Mouse (Mus musculus): ENCODE data around the gene Tmem50b. TPM values are rescaled to one million over a fixed set of nuclear protein-coding genes. Genes with fewer than 3 reads are reported as not detected.

The Tmem50b gene
- polyA plus RNA-seq, 1 experiment = 148 TPM

GRCm38 (mm10) chr16:91575151-91575550 is 22.4 kb downstream of the Tmem50b start:
- no peak for DNase-seq
- Histone ChIP-seq H3K27ac (ENCODE audit: insufficient read depth, low read length) (no peak overlapping the region), H3K4me3 (replicated peaks; ENCODE audit: insufficient read depth, low read depth, low read length) (no peak overlapping the region), H3K27me3 (ENCODE audit: control insufficient read depth, insufficient read depth, low read length) (no peaks in the 10 kb centered on the region), H3K4me1 (ENCODE audit: control insufficient read depth, insufficient read depth, low read length) (peaks cover 4% of the 10 kb centered on the region; the same call in 1 of the 2 replicates)
- no peak for TF ChIP-seq CTCF (IDR thresholded peaks at IDR 0.05; ENCODE audit: borderline replicate concordance, insufficient read depth, low read depth, low read length)
- 67% methylated on average over 13 of the region's 13 CpGs for WGBS

DNA sequence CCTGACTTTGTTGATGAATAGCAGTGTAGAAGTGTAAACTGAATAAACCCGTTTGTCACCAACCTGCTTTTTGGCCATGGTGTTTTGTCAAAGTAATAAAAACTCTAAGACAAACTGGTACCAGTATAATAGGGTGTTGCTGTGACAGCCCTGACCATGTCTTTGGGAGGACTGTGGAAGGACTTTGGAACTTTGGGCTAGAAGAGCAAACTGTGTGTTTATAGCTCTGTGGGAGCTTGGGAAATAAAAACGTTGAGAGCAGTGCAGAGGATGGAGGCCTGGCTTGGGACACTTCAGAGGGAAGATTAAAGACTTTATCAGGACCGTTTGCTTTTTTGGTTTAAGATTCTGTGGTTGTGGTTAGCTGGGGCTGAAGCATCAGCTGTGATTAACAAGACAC is 26.5 kb downstream of the Tmem50b start:
- no peak for DNase-seq
- no peak overlapping the region for H3K27ac ChIP-seq (ENCODE audit: insufficient read depth, low read length)

DNA sequence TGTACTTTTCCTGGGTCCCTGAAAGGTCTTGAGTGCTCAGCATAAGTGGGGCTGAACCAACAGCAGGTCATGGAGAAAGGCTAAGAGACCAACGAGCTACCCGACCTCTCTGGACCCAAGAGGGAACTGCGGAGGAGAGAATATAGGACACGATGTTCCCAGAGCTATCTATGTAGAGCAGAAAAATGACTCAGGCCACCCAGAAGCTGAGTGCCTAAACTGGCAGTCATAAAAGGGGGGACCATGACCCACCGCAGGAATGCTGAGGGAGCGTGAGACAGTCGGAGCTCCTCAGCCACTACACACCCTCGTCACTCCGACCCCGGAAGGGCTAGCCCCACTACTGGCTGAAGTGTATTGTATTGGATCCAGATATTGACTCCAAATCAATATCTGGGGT is 28.6 kb downstream of the Tmem50b start:
- H3K27me3 ChIP-seq (ENCODE audit: control insufficient read depth, insufficient read depth, low read length) = no peaks in the 10 kb centered on the region
- H3K4me1 ChIP-seq (ENCODE audit: control insufficient read depth, insufficient read depth, low read length) = no peaks in the 10 kb centered on the region
- TF ChIP-seq CTCF (IDR thresholded peaks at IDR 0.05; ENCODE audit: borderline replicate concordance, insufficient read depth, low read depth, low read length) (no peak), POLR2A (IDR thresholded peaks at IDR 0.05; ENCODE audit: borderline replicate concordance, insufficient read depth, low read length) (no peak)
- no peak overlapping the region for H3K27ac ChIP-seq (ENCODE audit: insufficient read depth, low read length)
- no peak for DNase-seq
- WGBS = 83% methylated on average over 10 of the region's 10 CpGs
- no peak overlapping the region for H3K4me3 ChIP-seq (replicated peaks; ENCODE audit: insufficient read depth, low read depth, low read length)

More for the DNA sequence above, 26.5 kb downstream of the Tmem50b start:
- 75% methylated on average over 3 of the region's 3 CpGs for WGBS
- no peaks in the 10 kb centered on the region for H3K4me1 ChIP-seq (ENCODE audit: control insufficient read depth, insufficient read depth, low read length)
- no peak for TF ChIP-seq CTCF (IDR thresholded peaks at IDR 0.05; ENCODE audit: borderline replicate concordance, insufficient read depth, low read depth, low read length)
- TF ChIP-seq POLR2A (IDR thresholded peaks at IDR 0.05; ENCODE audit: borderline replicate concordance, insufficient read depth, low read length) = no peak
- no peak overlapping the region for H3K4me3 ChIP-seq (replicated peaks; ENCODE audit: insufficient read depth, low read depth, low read length)
- no peaks in the 10 kb centered on the region for H3K27me3 ChIP-seq (ENCODE audit: control insufficient read depth, insufficient read depth, low read length)

- H3K27me3 ChIP-seq (ENCODE audit: control insufficient read depth, insufficient read depth, low read length) = no peaks in the 10 kb centered on the region
- no peak overlapping the region for H3K27ac ChIP-seq (ENCODE audit: insufficient read depth, low read length)
- no peak for TF ChIP-seq CTCF (IDR thresholded peaks at IDR 0.05; ENCODE audit: borderline replicate concordance, insufficient read depth, low read depth, low read length)
- no peak for TF ChIP-seq POLR2A (IDR thresholded peaks at IDR 0.05; ENCODE audit: borderline replicate concordance, insufficient read depth, low read length)
- WGBS = 92% methylated on average over 7 of the region's 7 CpGs
- no peak overlapping the region for H3K4me3 ChIP-seq (replicated peaks; ENCODE audit: insufficient read depth, low read depth, low read length)
- no peak for DNase-seq
- H3K4me1 ChIP-seq (ENCODE audit: control insufficient read depth, insufficient read depth, low read length) = no peaks in the 10 kb centered on the region
These were observed 31.6 kb downstream of the Tmem50b start for GRCm38 (mm10) chr16:91566002-91566401.

DNA sequence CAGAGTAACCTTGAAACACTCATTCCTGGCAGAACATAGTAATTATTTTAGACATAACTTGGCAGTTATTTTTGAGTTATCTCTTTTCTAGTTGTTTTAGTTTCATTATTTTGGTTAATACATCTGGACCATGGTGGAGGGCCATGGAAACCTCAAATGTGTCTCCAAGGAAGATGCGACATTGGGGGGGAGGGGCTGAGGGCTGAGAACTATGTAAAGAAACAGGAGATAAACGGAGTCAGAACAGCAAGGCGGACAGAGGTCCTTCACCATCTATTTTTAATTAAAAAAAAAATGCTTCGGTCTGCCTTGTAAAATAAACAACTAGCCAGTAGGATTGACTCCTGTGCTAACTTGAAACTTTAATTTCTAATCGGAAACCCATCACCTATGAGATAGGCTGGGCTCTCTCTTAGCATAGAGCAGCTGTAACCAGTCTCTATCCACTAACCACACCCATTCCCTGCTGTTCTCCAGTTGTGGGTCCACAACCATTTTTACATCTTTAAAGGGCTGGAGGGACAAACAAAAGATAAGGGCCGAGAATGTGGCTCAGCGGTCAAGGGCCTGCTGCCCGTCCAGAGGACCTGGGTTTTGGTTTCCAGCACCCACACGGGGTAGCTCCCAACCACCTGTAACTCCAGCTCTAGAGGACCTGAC is 32.2 kb downstream of the Tmem50b start:
- Histone ChIP-seq H3K27me3 (ENCODE audit: control insufficient read depth, insufficient read depth, low read length) (no peaks in the 10 kb centered on the region), H3K4me3 (replicated peaks; ENCODE audit: insufficient read depth, low read depth, low read length) (no peak overlapping the region), H3K27ac (ENCODE audit: insufficient read depth, low read length) (no peak overlapping the region), H3K4me1 (ENCODE audit: control insufficient read depth, insufficient read depth, low read length) (no peaks in the 10 kb centered on the region)
- TF ChIP-seq CTCF (IDR thresholded peaks at IDR 0.05; ENCODE audit: borderline replicate concordance, insufficient read depth, low read depth, low read length) = no peak
- TF ChIP-seq POLR2A (IDR thresholded peaks at IDR 0.05; ENCODE audit: borderline replicate concordance, insufficient read depth, low read length) = no peak
- whole genome bisulfite sequencing = 77% methylated on average over 9 of the region's 9 CpGs
- DNase-seq = no peak

GRCm38 (mm10) chr16:91564580-91565291 is 32.9 kb downstream of the Tmem50b start:
- TF ChIP-seq POLR2A (IDR thresholded peaks at IDR 0.05; ENCODE audit: borderline replicate concordance, insufficient read depth, low read length) = no peak
- TF ChIP-seq CTCF (IDR thresholded peaks at IDR 0.05; ENCODE audit: borderline replicate concordance, insufficient read depth, low read depth, low read length) = no peak
- Histone ChIP-seq H3K4me1 (ENCODE audit: control insufficient read depth, insufficient read depth, low read length) (no peaks in the 10 kb centered on the region), H3K4me3 (replicated peaks; ENCODE audit: insufficient read depth, low read depth, low read length) (no peak overlapping the region), H3K27ac (ENCODE audit: insufficient read depth, low read length) (no peak overlapping the region), H3K27me3 (ENCODE audit: control insufficient read depth, insufficient read depth, low read length) (no peaks in the 10 kb centered on the region)
- whole genome bisulfite sequencing = 88% methylated on average over 4 of the region's 4 CpGs
- no peak for DNase-seq

DNA sequence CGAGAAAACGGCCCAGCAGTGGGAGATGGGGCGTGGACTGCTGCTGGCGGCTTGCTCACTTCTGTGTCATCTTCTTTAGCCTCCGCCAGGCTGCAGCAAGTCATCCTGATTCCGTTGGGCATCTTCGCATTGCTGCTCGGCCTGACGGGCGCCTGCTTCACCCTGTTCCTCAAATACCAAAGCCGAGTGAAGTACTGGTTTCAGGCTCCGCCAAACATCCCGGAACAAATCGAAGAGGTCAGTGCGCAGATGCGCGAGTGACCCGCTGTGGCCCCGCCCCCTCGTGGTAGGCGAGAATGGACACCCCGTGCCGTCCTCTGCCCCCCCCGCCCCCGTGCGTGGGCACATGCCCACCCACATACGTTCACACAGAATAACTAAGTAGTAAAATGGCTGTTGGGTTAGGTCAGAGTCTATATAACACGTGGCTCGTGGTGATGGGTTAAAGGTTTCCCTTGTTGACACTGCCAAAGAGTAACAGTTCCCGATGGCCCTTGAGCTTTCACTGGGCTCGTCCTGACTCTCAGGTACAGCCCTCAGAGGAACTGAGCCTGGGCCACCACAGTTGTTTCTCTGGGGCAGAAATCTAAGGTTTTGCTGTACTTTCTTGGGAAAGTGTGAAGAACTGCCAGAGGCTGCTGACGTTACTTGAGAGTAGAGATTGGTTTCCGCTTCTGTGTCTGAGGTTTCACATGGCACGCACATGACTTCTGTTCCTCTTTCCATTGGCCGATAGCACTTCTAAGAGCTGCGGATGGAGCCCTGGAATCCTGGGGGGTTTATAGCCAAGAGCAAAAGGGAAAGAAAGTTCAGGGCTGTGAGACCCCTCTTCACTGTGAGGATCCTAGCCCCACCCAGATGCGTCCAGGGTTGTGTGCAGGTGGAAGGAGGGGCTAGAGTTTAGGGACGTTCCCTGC is 35.8 kb downstream of the Tmem50b start:
- Histone ChIP-seq H3K4me1 (ENCODE audit: control insufficient read depth, insufficient read depth, low read length) (no peaks in the 10 kb centered on the region), H3K4me3 (replicated peaks; ENCODE audit: insufficient read depth, low read depth, low read length) (no peak overlapping the region), H3K27me3 (ENCODE audit: control insufficient read depth, insufficient read depth, low read length) (no peaks in the 10 kb centered on the region), H3K27ac (ENCODE audit: insufficient read depth, low read length) (no peak overlapping the region)
- DNase-seq = no peak
- 69% methylated on average over 38 of the region's 38 CpGs for WGBS
- no peak for TF ChIP-seq POLR2A (IDR thresholded peaks at IDR 0.05; ENCODE audit: borderline replicate concordance, insufficient read depth, low read length)
- TF ChIP-seq CTCF (IDR thresholded peaks at IDR 0.05; ENCODE audit: borderline replicate concordance, insufficient read depth, low read depth, low read length) = no peak

Data from cerebellum, adult 2 months (tissue).